Mouse (Mus musculus) cerebellum, adult 11-12 months (tissue): ENCODE results near the gene Maco1.
"Not testable (repeated sequence)": the region's sequence is repeated elsewhere in the genome, so short reads cannot be mapped to it uniquely, and the experiment has no call there.

ENCODE experiments used
- DNase-seq: peaks from one replicate; pipeline ENCODE4 v3.0.0; 2022

Gene Maco1

DNA sequence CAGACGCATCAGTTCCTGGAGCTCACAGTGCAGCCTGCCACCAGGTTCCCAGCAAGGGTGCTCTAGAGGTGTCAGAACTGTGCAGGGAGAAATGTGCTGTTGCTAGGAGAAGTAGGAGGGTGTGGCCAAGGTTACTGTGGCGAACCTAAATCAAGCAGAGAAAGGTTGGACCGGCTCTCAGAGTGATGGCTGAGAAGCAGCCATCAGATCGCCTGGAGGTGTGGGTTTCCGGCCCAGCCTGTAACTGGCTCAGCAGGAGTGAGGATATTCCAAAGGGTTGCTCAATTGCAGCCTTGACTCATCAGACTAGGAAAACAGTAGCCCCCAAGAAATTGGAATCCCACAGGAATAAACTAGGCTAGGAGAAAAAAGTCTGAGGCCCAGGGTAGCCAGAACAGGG lies 3.4 kb upstream of the Maco1 start:
- DNase-seq = no peak

DNA sequence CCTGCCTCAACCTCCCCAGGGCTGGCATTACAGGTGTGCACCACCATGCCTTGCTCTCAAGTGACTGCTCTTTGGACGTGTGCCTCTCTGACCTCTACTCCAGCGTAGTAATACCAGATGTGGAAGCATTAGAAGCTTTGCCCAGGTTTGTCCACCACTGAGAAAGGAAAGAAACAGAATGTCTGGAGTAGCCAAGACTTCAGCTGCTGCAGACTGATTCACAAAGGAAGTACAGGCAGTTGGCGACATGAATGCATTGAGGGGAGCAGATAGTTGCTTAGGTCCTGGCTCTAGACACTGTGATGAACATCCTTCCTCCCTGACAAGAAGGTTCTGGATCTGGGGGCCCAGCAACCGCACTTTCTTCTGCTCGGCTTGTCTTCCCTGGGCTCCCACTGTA lies 2.9 kb upstream of the Maco1 start:
- peak; percentile 22 for DNase-seq

DNA sequence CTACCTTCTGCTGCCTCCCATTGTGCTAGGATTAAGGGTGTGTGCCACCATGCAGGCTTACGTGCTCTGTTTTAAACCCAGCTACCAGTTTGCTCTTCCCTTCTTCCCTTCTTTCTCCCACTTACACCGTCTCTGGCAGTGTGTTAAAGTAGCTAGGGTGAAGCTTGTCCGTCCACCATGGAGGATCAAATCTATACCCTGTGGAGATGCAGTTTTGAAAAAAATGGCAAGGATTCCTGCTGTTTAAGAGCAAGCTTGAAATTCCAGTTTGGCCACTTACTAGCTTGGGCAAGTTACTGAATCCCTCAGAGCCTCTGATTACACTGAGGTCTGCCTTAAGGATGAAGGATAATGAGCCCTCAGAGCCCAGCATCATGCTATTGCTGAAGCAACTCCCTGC lies 2.2 kb upstream of the Maco1 start:
- DNase-seq = peak; percentile 25

DNA sequence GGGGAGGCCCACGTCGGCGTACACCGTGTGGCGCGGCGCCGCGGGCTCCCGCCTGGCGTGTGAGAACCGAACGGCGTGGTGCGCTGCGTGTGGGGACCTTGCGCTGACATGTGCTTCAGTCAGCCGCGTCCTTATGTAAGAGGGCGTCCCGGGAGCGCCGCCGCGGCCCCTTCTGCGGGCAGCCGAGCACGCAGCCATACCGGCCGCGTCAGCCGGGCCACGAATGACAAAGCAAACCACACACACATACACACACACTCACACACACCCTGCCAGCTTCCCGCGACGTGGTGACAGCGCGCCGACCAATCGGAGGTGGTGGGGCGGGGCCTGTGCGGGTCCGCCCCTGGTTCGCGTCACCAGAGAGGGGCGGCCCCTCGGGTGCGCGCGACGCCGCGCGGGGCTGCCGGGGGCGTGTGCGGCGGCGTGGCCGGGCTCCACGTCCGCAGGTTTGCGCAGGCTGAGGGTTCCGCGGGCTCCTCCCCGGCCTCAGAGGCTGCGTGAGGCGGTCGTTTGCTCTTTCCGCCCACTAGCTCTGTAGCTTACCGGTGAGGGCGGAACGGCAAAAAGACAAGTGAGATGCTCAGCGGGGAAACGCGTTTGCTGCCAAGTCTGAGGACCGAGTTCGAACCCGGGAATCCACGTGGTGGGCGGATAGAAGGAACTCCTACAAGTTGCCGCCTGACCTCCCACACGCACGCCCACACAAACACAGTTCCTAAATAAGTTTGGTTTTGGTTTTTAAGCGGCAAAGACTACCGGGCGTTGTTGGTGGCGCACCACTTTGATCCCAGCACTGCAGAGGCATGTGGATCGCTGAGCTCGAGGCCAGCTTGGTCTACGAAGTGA lies 716 bp upstream of the Maco1 start:
- DNase-seq = peak; percentile 96

DNA sequence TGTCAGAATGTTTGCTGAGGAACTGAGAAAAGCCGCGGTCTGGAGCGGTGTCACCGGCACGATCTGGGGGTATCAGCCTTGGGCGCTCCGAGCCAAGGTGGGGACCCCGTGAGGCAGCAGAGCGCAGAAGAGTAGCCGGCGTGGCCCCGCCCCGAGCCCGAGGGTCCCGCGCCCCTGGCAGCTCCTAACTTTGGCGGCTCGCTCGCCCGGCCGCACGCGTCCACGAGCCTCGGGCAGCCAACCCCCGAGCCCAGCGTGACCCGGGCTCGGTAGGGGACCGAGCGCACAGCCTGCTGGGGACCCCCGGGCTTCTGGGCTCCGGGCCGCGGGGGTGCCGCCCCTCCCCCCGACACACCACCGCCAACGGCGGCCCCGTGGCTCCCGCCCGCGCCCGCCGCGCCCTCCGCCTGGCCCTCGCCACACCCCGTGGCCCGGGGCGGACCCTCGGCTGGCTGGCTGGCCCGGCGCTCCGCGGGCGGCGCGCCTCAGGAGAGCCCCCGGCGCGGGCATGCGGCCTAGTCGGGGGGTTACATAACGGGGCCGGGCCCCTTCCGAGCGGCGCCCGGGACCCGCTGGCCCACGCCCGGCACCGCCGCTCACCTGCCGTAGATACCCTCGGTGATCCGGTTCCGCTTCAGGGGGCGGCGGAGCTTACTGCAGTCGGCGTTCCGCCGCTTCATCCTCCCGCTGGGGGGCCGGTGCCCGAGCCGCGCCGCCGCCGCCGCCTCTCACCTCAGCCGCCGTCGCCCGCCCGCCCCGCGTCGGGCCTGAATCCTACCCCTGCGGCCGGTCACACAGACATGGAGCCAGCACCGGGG lies 498 bp downstream of the Maco1 start:
- peak; percentile 69 for DNase-seq

DNA sequence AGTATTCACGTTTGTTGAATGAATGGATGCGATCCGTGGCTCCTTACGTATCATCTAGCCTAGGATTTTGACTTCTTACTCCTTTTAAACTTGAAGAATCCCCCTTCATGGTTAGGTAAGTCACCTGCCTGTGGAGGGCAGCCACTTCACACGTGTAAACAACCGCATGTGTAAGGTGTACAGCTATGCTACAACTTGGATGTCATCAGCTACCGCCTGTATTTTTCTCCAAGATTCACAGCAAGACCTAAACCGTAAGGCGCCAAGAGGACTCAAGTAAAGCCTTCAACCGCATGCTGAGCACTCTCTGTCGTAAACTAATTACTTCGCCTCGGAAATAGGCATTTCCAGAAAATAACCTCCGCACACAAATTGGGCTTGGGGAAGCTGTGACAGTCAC lies 1.3 kb downstream of the Maco1 start:
- peak; percentile 32 for DNase-seq

DNA sequence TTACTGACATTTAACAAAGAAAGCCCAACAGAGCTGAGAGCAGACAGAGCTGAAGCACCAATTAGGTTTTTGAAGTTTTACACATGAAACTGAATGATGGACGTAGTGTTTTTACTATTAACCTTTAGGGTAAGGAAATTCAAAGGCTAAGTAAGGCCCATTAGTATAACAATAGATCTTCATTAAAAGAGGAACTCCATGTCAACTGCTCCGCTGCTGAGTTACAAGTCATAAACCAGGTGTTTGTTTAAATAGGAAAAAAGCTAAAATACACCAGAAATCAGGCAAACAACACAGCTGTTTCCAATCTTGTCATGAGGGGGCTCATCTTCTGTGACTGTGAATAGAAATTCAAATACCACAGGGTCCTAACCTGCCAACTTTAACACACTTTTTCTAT lies 1.9 kb downstream of the Maco1 start:
- no peak for DNase-seq

DNA sequence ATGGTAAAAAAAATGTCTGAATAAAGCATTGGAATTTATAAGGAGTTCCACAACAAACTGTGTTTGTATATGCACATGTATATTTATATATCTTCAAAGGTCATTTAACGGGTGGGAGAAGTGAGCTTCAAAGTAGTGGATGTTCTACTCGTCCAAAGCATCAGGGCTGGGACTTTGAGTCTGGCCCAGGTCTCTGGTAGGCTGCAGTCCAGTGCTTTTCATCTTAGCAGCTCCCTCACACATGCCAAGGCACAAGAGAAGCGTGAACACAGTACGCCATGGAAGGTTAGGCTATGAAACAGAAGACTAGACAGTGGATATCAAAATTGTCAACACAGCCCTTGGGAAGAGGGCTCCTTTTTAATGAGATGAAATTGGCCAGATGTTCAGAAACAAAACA lies 2.6 kb downstream of the Maco1 start:
- DNase-seq = no peak

DNA sequence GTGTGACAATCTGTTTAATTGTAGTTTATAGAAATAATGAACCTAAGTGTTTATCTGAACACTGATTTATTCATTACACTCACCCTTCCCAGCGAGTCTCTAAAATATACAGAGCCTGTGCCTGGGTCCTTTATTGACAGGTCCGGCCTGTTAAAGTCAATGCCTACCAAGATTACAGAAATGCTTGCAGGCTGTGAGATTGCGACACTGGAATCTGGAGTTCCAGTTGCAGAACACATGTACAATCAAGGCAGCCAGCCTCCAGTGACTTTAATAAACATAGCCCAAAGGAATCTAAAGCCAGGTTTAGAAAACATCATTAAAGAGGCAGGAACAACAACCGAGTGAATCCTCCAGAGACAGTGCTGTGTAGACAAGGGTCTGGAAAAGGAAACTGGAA lies 5.6 kb downstream of the Maco1 start:
- no peak for DNase-seq

DNA sequence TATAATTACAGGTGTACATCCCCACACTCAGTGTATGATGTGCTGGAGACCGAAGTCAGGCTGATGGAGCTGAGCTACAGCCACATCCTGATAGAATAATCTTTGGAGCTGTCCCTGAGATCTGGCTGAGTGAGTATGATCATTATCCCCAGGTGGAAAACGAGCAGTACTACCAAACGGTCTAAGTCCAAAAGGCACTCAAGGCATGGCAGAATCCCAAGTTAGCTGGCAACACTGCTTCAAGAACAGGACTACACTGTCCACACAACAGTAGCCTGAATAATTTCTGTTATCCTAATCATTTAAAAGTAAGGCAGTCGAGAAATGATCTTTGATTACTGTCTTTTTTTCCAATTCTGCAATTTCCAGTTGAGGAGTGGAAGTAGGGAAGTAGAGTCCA lies 9.6 kb downstream of the Maco1 start:
- no peak for DNase-seq

DNA sequence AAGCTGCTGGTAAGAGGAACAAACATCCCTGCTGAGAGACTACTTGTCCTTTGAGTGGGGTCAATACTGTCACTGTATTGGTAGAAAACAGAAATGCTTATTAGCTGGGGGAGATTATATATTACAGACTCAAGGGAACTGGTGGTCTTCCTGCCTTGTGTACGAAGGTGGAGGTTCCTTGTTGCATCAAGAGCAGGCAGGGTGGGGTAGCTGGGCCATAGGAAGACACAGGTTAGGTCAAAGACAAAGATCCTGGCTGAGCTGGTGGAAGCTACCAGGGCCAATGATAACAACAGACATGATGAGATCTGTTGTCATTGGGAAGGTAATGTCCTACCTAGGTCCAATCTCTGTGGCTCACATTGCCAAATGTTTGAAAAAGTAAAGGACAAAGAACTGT lies 12.9 kb downstream of the Maco1 start:
- DNase-seq = no peak

DNA sequence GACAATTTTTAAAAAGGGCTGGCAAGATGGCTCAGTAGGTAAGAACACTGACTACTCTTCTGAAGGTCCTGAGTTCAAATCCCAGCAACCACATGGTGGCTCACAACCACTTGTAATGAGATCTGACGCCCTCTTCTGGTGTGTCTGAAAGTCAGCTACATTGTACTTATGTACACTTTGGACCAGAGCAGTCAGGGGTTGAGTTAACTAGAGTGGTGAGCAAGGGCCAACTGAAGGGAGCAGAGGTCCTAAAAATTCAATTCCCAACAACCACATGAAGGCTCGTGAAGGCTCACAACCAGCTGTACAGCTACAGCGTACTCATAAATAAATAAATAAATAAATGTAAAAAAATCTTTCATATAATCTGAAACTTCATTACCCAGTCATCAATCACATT lies 14.4 kb downstream of the Maco1 start:
- not testable (repeated sequence) for DNase-seq

DNA sequence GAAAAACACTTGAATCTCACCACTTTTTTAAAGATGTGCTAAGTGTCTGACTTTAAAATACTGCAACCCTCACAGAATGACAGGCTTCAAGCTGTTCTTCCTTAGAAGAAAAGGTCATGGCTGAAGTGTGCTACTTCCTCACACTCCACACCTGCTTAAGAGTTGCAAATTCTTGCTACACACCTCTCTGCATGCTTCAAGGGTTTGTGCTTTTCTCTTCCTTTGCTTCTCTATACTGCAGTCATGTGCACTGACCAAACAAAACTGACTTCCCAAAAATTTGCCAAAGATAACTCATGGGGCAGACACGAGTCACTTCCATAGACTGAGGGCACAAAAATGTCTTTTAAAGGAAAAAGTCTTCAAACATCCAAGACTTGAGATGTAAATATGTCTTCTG lies 14.9 kb downstream of the Maco1 start:
- no peak for DNase-seq

DNA sequence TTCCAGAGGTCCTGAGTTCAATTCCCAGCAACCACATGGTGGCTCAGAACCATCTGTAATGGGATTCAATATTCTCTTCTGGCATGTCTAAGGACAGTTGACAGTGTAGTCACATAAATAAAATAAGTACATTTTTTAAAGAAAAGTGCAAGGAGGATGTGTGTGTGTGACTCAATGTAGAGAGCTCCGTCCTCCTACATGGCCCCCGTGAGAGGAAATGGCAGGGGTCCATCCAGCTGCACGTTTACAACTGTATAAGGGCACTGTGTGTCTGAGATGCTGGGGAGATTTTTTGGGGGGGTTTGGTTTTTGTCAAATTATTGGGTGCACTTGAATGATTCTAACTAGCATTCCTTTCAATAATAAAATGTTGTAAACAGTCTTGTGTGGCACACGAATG lies 17.7 kb downstream of the Maco1 start:
- no peak for DNase-seq

DNA sequence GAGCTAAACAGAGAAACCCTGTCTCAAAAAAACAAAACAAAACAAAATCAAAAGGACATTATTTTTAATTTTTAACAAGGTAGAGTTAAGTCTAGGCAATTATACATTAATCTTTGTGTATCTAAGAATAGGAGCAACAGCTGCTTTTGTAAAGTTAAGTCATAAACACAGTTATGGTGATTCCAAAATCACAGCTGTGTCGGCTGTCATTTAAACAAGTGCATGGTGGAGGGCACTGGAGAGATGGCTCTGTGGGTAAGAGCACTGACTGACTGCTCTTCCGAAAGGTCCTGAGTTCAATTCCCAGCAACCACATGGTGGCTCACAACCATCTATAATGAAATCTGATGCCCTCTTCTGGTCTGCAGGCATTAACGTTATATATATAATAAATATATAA lies 21.2 kb downstream of the Maco1 start:
- DNase-seq = no peak

DNA sequence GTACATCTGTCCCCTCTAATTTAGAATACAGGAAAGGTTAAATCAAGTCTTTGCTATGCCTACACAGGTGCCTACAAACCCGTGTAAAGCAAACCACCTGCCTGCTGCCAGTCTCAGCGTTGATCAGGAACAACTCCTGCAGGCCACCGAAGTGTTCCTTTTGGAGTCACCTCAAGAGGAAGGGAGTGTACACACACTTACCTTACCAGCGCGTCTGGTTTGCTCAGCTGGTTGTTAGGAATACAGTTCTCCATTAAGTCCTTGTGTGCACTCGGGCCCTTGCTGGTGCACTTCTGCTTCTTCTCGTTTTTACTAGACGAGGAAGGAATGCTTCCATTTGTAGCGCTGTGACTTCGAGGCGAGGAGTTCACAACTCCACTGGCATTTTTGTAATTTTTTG lies 25.3 kb downstream of the Maco1 start:
- DNase-seq = no peak

DNA sequence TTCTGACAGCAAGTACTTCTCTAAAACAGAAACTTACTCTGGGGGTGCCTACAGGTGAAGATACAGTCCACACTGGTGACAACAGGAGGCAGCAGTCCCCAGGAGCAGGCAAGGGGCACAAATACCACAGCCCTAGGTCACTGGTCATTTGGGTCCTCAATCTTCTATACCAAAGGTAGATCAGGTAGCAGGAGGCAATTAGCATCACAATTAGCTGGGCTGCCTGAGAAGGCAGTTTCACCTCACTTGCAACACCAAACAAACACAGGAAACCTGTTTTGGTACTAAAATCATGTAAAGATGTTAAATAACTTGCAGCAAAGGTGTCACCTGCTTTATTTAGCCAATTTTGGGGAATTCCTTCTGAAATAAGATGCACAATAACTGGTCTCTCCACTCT lies 26.8 kb downstream of the Maco1 start:
- DNase-seq = no peak

DNA sequence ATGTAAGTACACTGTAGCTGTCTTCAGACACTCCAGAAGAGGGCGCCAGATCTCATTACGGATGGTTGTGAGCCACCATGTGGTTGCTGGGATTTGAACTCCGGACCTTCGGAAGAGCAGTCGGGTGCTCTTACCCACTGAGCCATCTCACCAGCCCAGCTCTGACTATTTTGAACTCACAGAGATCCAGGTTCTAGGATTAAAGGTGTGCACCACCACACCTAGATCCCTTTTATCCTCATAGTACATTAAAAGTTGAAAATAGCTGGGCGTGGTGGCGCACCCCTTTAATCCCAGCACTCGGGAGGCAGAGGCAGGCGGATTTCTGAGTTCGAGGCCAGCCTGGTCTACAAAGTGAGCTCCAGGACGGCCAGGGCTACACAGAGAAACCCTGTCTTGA lies 27.3 kb downstream of the Maco1 start:
- DNase-seq = not testable (repeated sequence)

DNA sequence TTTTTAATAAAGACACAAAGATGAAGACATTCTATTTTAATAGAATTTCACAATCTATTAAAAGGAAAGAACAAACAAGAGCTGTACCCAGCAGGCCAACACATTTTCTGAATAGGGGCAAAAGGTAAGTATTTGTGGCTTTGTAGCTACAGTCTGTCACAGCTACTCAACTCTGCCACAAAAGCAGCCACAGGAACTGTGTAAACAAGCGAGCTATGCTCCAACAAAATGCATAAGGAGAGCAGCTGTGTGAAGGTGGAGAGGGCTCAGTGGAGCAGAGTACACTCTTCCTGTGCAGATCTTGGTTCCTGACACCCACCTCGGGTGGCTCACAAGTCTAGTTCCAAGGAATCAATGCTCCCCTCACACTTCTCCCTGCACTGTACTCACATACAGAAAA lies 29.6 kb downstream of the Maco1 start:
- no peak for DNase-seq

DNA sequence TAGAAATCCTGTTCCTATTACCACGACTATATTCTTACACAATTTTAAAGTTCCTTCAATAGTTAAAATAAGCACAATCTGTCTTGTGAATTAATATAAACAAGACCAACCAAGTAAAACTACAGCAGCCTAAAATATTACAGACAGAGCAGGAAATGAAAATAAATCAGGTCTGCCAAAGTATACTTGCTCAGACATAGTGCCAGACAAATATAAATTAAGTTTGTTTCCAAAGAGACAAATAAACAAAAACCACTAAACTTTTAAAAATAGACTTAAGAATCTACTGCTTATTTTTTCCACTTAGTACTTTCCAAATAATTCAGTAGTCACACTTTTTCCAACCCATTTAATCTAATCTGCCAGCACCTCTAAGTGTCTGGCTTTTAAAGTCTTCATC lies 32.1 kb downstream of the Maco1 start:
- DNase-seq = no peak

DNA sequence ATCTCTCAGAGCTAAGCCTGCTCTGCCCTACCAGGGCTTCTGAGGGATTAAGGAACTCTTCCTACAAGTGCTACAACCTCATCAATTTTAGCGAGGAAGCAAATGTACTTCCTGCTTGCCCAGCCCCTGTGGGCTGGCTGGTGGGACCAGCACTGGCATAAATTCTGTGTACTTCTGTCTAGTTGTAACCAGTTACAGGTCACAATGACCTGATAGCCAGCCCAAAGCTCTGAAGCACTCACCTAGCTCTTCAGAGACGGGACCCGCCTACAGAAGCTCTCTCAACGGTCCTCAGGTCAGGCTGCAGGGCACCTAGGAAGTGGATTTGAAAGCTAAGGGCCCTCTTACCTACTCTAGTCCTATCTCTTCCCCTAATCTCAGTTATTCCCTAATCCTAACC lies 35.4 kb downstream of the Maco1 start:
- no peak for DNase-seq

DNA sequence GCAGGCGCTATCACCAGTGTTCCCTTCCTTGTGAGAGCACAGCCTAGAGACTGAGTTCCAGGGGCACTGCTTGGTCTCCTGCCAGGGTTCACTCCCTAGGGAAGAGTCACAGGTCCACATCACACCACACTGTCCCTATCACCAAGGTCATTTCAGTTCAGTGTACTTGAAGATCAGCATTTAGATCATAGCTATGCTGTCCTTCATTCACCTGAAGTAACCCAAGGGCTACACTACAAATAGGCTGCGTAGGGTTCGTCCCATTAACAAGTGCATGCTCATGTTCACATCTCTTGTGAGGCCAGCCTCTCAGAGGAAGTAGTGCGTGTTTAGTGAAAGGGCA lies 38.9 kb downstream of the Maco1 start:
- no peak for DNase-seq

DNA sequence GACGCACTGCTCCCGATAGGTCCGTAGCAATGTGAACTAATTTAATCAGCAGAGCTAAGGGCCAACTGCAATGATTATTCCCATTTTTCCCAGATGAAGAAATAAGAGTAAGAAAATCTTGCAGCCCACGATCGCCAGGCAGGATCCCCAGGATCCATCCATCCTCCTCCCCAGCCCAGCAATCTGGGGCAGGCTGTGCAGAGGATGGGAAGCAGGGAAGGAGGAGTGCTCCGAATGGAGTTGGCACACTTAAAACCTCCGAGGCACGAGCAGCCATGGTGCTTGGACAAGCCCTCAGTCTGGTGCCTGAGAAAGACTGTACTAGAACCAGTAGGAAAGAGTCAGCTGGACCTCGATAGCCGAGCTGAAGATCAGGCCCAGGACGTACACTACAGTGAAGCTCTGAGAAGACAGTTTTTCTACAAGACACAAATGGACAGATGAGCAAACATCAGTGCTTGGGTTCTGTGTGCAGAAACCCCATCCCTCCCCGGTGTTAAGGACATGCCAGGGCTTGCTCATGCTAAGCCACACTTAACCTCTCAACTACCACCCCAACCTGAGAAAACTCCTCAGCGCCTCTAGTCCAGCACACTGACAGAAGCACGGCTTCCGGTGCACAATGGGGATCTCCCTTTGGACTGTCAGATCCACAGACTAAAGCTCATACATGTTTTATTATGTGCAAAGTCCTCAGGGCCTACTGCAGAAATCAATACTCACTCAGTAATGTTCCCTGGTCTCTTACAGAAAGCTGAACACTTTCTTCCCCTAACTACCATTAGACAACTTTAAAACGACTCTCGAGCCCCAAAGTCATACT lies 39.5 kb downstream of the Maco1 start:
- no peak for DNase-seq

DNA sequence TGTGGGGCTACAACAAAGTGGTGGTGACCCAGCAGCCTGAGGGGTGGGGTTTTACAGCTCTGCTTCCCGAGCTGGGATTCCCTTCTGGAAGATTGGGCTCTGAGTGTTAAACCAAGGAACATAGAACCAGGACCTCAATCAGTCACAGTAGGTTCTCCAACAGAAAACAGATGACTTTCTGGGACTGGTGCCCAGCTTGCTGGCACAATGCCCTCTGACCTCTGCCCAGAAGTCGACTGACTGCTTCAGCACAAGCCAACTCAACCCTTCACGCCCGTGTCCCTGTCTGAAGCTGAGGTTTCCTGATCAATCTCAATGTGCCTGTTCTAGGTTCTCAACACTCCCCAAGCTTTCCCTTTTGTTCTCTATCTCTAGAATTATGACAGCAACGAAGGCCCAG lies 48.4 kb downstream of the Maco1 start:
- peak; percentile 69 for DNase-seq
